15 mouse cellular contexts compared by ENCODE assay signal in the genomic region with DNA sequence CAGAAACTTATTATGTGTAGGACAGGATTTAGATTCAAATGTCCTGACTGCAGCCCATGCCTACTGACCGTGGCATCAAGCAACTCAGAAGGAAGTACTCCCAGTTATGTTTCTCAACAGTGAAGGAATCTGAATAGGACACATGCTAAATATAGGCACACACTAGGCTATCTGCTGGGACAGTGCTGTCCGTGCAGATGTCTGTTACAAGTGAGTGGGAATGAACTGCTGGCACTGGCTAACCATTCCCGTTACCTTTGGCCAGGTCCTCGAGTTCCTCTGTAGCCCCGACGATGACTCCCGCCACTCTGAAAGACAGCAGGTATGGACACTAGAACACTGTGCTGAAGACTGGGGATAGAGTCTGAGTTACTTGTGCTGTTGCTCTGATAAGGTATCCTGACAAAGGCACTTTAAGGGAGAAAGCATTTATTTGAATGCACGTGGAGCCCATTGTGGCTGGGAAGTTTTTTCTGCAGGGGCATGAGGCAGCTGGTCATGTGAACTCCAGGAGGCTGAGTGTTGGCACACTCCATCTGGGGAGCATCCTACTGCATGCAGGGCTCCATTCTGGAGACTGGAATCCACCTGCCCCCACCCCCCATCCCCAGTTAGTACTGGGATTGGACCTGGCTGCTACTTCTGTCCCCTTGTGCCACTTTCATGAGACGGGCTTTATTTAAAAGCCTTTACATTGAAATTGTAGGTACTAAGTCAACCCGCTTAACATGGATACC.
"Had no signal": no experiment of that assay in that cellular context is flagged by ENCODE, and none has a peak within 500 bp of the region (broad histone marks: within the 10 kb centered on the region; RNA-seq: fewer than 3 reads in every experiment).

No protein-coding gene starts in this region.

- H3K9me3 ChIP-seq: liver, embryonic 15.5 days; neural tube, embryonic 15.5 days had no signal

- H3K9ac ChIP-seq: liver, embryonic 15.5 days; neural tube, embryonic 15.5 days had no signal

- H3K4me3 ChIP-seq: liver, embryonic 15.5 days; myocyte; neural tube, embryonic 15.5 days had no signal

- H3K4me1 ChIP-seq: neural tube, embryonic 15.5 days had no signal

- DNase-seq: kidney, postnatal 14 days; left cerebral cortex, postnatal 4 days; lung, adult 2 months; lung, postnatal 36 days; midbrain, embryonic 14.5 days; retina, postnatal 1 day; right cerebral cortex, postnatal 4 days; spleen, adult 18-20 months; thymus, adult 18-20 months; thymus, postnatal 14 days had no signal

- H3K27ac ChIP-seq: liver, embryonic 15.5 days; neural tube, embryonic 15.5 days had no signal

- ATAC-seq: lung, postnatal 0 days had no signal

- H3K4me2 ChIP-seq: liver, embryonic 11.5 days; liver, embryonic 15.5 days; neural tube, embryonic 15.5 days had no signal

- H3K27me3 ChIP-seq: liver, embryonic 15.5 days; neural tube, embryonic 15.5 days had no signal
